Mouse (Mus musculus): ENCODE data around the gene Wdr43. TPM values are rescaled to one million over a fixed set of nuclear protein-coding genes. Genes with fewer than 3 reads are reported as not detected.

The Wdr43 gene
- polyA plus RNA-seq, 1 experiment from 2014 or later: 77.2 TPM

DNA sequence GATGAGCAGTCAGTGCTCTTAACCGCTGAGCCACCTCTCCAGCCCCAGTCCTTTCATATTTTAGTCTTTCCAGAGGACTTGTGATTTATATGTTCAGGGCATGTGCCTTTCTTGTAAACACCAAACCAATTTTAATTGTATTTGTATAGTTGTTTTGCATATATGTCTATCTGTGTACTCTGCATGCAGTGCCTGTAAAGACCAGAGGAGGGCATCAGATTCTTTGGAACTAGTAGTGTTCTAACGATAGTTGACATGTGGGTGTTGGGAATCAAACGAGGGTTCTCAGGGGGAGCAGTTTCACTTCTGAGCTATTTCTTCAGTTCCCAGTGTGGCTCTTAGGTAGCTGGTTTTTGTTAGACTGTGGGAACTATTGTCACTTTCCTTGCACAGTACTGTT is 26.5 kb downstream of the Wdr43 start:
- Histone ChIP-seq H3K79me2 (ENCODE audit: inconsistent target) (no peaks in the 10 kb centered on the region; the same call in 1 of the 2 replicates), H3K4me3 (ENCODE audit: inconsistent target) (no peak overlapping the region), H3K36me3 (ENCODE audit: inconsistent target) (peaks cover 75% of the 10 kb centered on the region), H3K27ac (no peak overlapping the region)
- WGBS (ENCODE audit: missing documents): 85% methylated on average over 3 of the region's 3 CpGs

GRCm38 (mm10) chr17:71650011-71650410 is 34.3 kb downstream of the Wdr43 start:
- 95% methylated on average over 9 of the region's 9 CpGs for WGBS (ENCODE audit: missing documents)
- Histone ChIP-seq H3K27ac (no peak overlapping the region), H3K79me2 (ENCODE audit: inconsistent target) (no peaks in the 10 kb centered on the region), H3K4me3 (ENCODE audit: inconsistent target) (no peak overlapping the region), H3K36me3 (ENCODE audit: inconsistent target) (peaks cover 85% of the 10 kb centered on the region)

DNA sequence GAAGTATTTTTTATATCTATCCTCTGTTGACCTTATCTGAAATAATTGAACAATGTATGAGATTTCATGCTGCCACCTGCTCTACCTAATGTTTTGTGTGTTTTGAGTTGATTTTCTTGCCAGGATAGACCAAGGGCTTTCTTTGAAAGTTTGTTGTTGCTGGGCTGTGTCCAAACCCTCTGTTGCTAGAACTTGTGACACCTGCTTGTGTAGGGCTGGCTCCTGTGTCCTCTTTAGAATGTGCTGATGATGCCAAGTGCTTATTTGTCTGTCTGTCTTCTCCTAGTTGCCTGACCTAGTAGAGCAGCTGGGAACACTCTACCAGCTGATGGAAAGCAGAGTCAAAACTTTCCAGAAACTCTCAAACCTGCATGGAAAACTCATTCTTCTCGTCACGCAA is 36.8 kb downstream of the Wdr43 start:
- no peak overlapping the region for H3K4me3 ChIP-seq (ENCODE audit: inconsistent target)
- 95% methylated on average over 2 of the region's 2 CpGs for WGBS (ENCODE audit: missing documents)
- H3K79me2 ChIP-seq (ENCODE audit: inconsistent target): no peaks in the 10 kb centered on the region
- peaks cover 81% of the 10 kb centered on the region for H3K36me3 ChIP-seq (ENCODE audit: inconsistent target)
- H3K27ac ChIP-seq: no peak overlapping the region

GRCm38 (mm10) chr17:71652934-71653333 is 37.2 kb downstream of the Wdr43 start:
- H3K36me3 ChIP-seq (ENCODE audit: inconsistent target): peaks cover 83% of the 10 kb centered on the region
- no peak overlapping the region for H3K27ac ChIP-seq
- no peak overlapping the region for H3K4me3 ChIP-seq (ENCODE audit: inconsistent target)
- no peaks in the 10 kb centered on the region for H3K79me2 ChIP-seq (ENCODE audit: inconsistent target)
- 96% methylated on average over 5 of the region's 5 CpGs for WGBS (ENCODE audit: missing documents)

- WGBS (ENCODE audit: missing documents): 96% methylated on average over 4 of the region's 4 CpGs
- no peaks in the 10 kb centered on the region for H3K79me2 ChIP-seq (ENCODE audit: inconsistent target)
- H3K27ac ChIP-seq: no peak overlapping the region
- H3K36me3 ChIP-seq (ENCODE audit: inconsistent target): peaks cover 47% of the 10 kb centered on the region
- H3K4me3 ChIP-seq (ENCODE audit: inconsistent target): no peak overlapping the region
Observed at GRCm38 (mm10) chr17:71657521-71657920, 41.8 kb downstream of the Wdr43 start.

DNA sequence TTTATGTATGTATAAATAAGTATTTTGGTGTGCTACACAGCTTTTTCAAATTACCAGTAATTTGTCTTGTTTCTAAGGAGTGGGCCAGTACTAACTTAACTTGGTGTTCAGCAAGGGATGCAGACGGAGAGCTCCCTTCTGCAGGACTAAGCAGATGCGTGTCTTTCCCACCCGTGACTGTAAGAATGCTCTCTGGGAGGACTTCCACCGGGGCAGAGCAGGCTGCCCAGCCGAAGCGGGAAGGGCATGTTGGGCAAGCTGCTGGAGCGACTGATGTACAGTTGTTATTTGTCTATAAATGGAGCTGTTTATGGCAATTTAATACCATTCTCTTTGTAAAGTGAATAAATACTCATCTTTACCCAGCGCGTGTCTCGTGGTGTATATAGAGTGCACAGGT is 43.0 kb downstream of the Wdr43 start:
- Histone ChIP-seq H3K4me3 (ENCODE audit: inconsistent target) (no peak overlapping the region), H3K79me2 (ENCODE audit: inconsistent target) (no peaks in the 10 kb centered on the region), H3K36me3 (ENCODE audit: inconsistent target) (peaks cover 38% of the 10 kb centered on the region), H3K27ac (no peak overlapping the region)
- WGBS (ENCODE audit: missing documents): 93% methylated on average over 10 of the region's 10 CpGs

GRCm38 (mm10) chr17:71660390-71660789 is 44.7 kb downstream of the Wdr43 start:
- no peak overlapping the region for H3K27ac ChIP-seq

DNA sequence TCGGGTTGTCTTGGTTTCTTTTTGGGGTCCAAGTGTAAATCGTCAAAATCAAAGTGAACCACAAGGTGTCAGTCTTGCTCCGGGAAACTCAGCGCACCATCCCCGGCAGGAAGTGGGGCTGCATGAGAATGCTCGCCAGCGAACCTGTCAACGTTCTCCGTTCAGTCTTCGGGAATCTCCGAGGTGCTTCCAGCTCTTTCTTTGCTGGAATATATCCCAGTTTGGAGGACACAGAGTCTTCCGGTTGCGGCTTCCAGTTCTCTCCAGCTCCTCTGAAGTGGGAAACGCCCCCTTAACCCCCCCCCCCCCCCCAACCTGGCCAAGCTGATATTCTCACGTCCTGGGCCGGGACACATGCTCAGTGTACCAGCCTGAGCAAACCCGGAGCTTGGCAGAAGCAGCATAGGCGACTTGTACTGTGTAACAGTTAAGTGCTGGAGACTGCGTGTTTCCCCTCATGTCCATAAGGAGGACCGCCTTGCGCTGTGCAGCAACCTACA is 47.1 kb downstream of the Wdr43 start:
- Histone ChIP-seq H3K27ac (no peak overlapping the region), H3K79me2 (ENCODE audit: inconsistent target) (no peaks in the 10 kb centered on the region), H3K36me3 (ENCODE audit: inconsistent target) (peaks cover 10% of the 10 kb centered on the region), H3K4me3 (ENCODE audit: inconsistent target) (peak overlapping the region; percentile 27)
- WGBS (ENCODE audit: missing documents): 10% methylated on average over 21 of the region's 21 CpGs

More at GRCm38 (mm10) chr17:71660390-71660789, 44.7 kb downstream of the Wdr43 start:
- Histone ChIP-seq H3K79me2 (ENCODE audit: inconsistent target) (no peaks in the 10 kb centered on the region), H3K4me3 (ENCODE audit: inconsistent target) (no peak overlapping the region), H3K36me3 (ENCODE audit: inconsistent target) (peaks cover 23% of the 10 kb centered on the region)
- 80% methylated on average over 1 of the region's 1 CpGs for WGBS (ENCODE audit: missing documents)

GRCm38 (mm10) chr17:71663491-71663890 is 47.8 kb downstream of the Wdr43 start:
- Histone ChIP-seq H3K27ac (no peak overlapping the region), H3K36me3 (ENCODE audit: inconsistent target) (0 out of 2 replicates have a peak, but pooled peaks cover 3% of the 10 kb centered on the region), H3K4me3 (ENCODE audit: inconsistent target) (no peak overlapping the region), H3K79me2 (ENCODE audit: inconsistent target) (no peaks in the 10 kb centered on the region)
- WGBS (ENCODE audit: missing documents): 48% methylated on average over 6 of the region's 6 CpGs

DNA sequence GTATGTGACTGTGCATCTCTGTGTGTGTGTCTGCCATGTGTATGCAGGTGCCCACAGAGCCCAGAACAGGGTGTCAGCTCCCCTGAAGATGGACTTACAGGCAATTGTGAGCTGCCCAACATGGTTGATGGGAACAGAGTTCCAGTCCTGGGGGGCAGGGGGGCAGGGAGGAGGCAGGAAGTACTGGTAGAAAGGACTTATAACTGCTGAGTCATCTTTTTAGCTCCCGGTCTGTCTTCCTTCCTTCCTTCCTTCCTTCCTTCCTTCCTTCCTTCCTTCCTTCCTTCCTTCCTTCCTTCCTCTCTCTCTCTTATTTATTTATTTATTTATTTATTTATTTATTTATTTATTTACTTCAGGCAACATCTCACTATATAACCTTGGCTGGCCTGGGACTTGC is 48.5 kb downstream of the Wdr43 start:
- WGBS (ENCODE audit: missing documents): 71% methylated on average over 1 of the region's 1 CpGs
- no peak overlapping the region for H3K27ac ChIP-seq
- no peaks in the 10 kb centered on the region for H3K36me3 ChIP-seq (ENCODE audit: inconsistent target)
- no peaks in the 10 kb centered on the region for H3K79me2 ChIP-seq (ENCODE audit: inconsistent target)
- no peak overlapping the region for H3K4me3 ChIP-seq (ENCODE audit: inconsistent target)

DNA sequence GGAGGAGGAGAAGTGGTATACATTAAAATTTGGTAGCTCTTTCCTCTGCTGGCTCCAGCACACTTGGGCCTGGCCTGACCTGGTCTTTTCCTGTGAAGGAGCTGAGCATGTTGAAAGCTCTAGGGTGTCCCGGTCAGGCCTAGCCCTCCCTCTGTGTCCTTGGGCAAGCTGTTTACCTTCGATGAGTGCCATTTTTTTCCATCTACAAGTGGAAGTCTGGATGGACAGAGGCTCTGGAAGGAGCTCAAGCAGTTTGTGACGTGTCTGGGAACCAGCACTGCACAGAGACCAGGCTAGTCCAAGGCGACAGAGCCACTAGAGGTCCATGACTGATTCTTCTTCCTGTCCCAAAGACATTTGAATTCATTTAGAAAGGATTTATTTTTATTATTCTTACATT is 49.5 kb downstream of the Wdr43 start:
- no peaks in the 10 kb centered on the region for H3K36me3 ChIP-seq (ENCODE audit: inconsistent target)
- no peak overlapping the region for H3K4me3 ChIP-seq (ENCODE audit: inconsistent target)
- 83% methylated on average over 4 of the region's 4 CpGs for WGBS (ENCODE audit: missing documents)
- H3K79me2 ChIP-seq (ENCODE audit: inconsistent target): no peaks in the 10 kb centered on the region
- H3K27ac ChIP-seq: no peak overlapping the region

GRCm38 (mm10) chr17:71669511-71669910 is 53.8 kb downstream of the Wdr43 start:
- H3K79me2 ChIP-seq (ENCODE audit: inconsistent target): no peaks in the 10 kb centered on the region
- no peak overlapping the region for H3K4me3 ChIP-seq (ENCODE audit: inconsistent target)
- H3K27ac ChIP-seq: no peak overlapping the region
- H3K36me3 ChIP-seq (ENCODE audit: inconsistent target): no peaks in the 10 kb centered on the region
- WGBS (ENCODE audit: missing documents): 28% methylated on average over 5 of the region's 5 CpGs

GRCm38 (mm10) chr17:71671840-71672546 is 56.3 kb downstream of the Wdr43 start:
- Histone ChIP-seq H3K4me3 (ENCODE audit: inconsistent target) (no peak overlapping the region), H3K79me2 (ENCODE audit: inconsistent target) (no peaks in the 10 kb centered on the region), H3K27ac (no peak overlapping the region), H3K36me3 (ENCODE audit: inconsistent target) (no peaks in the 10 kb centered on the region)
- WGBS (ENCODE audit: missing documents): 73% methylated on average over 14 of the region's 17 CpGs

DNA sequence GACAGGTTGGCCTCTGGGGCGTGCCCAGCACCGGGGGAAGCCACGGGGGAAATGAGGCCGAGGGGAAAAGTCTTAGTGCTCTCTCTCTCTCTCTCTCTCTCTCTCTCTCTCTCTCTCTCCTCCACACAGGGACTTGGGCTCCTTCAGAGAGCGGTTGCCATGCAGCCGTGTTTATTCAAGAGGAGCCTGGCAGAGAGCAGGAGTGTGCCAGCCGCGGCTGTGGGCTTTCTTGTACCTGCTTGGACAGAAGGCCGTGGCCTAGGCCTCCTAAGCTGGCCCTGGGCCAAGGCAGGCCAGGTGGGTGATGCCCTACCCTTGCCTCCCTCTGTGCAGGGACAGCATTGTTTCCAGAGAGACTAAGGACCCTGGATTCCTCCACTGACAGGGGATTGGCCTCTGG is 57.4 kb downstream of the Wdr43 start, which contains the start of gene Togaram2:
Gene Togaram2, plus strand, starts transcription at position 170 of the 400 bp plus-strand sequence.
- WGBS (ENCODE audit: missing documents): 92% methylated on average over 9 of the region's 9 CpGs
- H3K79me2 ChIP-seq (ENCODE audit: inconsistent target): no peaks in the 10 kb centered on the region

GRCm38 (mm10) chr17:71673936-71674335 is 58.2 kb downstream of the Wdr43 start:
- Histone ChIP-seq H3K79me2 (ENCODE audit: inconsistent target) (no peaks in the 10 kb centered on the region), H3K27ac (no peak overlapping the region), H3K36me3 (ENCODE audit: inconsistent target) (no peaks in the 10 kb centered on the region), H3K4me3 (ENCODE audit: inconsistent target) (no peak overlapping the region)
- 81% methylated on average over 9 of the region's 9 CpGs for WGBS (ENCODE audit: missing documents)

More for the DNA sequence above, 57.4 kb downstream of the Wdr43 start, which contains the start of gene Togaram2:
- no peak within 1 kb of the TSS for H3K27ac ChIP-seq
- no peaks in the 10 kb centered on the region for H3K36me3 ChIP-seq (ENCODE audit: inconsistent target)
- H3K4me3 ChIP-seq (ENCODE audit: inconsistent target): no peak within 1 kb of the TSS
